Mouse (Mus musculus) ovary, adult 18-20 months (tissue): ENCODE measurements around the gene Stmn1.

ENCODE experiments used
- DNase-seq: peaks from one replicate; pipeline ENCODE4 v3.0.0; 2022; ENCODE audit warnings: low spot score, mixed read lengths

Stmn1 gene

DNA sequence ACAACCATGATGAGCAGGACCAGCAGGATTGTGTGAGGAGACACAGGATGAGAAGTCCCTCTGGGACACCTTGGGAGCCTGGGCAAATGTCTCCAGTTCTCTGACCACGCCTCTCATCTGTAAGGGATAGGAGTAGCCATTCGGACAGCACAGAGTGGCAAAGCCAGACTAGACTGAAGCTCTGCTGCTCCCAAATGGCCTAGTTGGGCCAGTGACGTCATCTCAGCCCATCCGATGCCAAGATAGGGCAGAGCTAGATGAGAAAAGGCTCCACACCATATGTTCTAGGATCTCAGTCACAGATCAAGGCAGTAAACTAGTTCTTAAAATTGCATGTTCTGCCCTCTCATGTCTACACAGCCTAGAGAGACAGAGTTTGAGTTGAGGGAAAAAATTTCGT lies 9.3 kb upstream of the Stmn1 start:
- DNase-seq = no peak

DNA sequence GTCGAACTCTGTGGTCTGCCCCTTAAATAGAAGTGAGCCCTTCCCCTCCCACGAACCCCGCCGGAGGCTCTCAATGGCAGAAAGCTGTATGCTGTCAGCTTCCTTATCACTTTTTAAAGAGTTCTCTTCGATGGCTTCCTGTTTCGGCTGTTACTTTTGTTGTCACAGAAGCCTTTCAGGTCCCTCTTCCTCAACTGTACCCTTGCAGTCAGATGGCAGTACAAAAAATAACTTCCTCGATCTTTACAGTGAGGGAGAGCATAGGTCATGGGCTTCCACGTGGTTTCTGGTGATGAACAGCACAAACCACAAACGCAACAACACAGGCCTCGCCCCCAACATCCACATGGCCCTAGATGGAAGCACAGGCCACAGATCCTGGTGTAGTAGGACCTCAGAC lies 7.8 kb upstream of the Stmn1 start:
- DNase-seq = no peak

DNA sequence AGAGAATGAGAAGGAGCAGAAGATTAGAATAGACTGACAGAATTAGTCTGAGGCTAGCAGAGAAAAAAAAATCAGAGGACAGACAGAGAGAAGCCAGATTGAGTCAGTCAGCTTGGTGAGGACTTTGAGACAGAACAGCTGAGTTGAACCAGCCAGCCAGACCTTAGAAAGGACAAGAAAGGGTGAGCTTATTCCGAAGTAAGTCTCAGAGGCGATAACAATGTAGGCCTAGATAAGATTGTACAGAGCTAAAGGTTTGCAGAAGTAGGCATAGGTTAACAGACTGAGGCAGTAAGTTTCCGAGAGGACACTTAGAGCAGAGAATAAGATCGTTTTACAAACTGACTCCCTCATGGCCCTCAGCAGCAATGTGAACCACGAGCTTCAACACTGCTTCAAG lies 6.9 kb upstream of the Stmn1 start:
- no peak for DNase-seq

DNA sequence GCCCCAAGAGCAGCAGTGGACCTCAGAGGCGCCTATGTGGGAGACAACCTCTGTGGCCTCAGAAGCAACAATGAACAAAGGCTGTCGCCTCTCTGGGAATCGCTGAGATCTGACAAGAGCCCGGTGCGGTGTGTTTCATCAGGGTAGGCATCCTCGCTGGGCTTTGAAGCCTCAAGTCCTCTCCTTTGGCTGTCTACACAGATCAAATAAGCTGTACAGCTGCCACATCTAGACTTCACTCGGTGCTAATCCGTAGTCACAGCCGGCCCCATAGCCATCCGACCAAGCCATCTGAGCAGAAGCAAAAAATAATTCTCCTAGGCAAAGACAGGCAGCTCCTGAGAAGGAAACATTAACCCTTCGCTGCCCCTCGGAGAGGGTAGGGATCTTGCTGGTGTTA lies 2.3 kb upstream of the Stmn1 start:
- no peak for DNase-seq

DNA sequence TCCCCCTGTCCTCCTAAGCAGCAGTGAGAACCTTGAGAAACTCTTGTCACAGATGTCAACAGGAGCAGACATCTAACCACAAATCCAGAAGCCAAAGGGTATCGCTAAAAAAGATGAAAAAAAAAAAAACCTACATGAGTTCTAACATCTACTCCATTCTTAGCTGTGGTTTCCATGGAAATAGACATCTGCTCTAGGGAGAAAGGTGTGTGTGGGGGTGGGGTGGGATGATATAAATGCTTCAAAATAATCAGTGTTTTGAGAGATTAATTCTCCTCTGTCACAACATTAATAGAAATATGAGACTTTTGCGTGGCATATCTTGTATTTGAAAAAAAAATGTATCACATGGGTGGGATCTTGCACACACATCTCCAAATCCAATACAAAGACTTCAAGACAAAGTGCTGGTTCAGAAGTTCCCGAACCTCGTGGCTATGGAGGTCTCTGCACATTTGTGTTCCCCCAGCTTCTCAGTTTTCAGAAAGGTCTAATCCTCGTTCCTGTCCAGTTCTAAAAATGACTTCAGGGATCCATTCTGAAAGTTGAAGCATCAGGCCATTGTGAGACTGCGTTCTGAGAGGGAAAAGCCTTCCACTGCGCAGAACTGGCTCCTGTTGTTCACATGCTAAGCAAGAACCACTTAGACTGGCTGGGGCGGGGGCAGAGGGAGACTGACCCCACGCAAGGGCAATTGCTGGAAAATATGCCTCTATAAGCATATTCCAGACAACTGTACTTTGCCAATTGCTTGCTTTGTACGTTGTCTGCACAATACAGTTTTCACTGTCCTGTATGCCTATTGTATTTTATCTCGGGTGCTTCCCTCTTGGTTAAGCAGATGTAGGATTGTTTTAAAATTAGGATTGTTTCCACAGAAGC lies 1.5 kb upstream of the Stmn1 start:
- no peak for DNase-seq

DNA sequence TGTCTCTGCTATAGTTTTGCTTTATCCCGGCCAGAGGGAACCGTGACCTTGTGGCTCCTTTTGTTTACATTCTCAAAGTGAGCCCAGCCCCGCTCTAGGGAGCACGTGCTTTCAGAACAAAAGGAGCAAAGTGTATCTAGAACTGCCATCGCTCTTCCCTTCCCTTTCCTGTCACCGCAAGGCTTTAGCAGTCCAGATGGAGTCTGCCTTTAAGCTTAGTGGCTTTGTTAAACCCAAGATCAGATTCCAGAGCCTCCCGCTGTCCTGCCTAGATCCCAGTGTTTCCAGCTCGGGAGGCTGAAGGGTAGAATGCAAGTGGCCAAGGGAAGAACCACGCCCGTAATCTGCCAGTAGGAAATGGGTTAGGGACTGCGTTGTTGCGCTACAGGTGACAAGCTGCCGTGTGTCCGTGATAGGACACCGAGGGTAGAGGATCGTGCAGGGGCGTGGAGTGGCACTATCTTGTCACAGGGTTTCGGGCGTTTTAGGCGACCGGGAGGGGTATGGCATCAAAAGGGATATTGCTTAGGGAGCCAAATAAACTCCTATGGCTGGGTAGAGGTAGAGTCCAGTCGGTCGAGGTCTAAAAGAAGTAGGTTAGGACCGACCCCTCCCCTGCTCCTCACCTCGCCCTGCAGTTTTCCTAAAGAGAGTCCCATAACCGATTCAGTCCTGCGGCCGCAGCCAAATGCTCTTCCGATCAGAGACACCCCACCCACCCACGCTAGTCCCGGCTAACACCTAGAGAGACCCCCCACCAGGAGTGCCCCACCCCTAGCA lies 495 bp upstream of the Stmn1 start:
- peak; percentile 48 for DNase-seq

DNA sequence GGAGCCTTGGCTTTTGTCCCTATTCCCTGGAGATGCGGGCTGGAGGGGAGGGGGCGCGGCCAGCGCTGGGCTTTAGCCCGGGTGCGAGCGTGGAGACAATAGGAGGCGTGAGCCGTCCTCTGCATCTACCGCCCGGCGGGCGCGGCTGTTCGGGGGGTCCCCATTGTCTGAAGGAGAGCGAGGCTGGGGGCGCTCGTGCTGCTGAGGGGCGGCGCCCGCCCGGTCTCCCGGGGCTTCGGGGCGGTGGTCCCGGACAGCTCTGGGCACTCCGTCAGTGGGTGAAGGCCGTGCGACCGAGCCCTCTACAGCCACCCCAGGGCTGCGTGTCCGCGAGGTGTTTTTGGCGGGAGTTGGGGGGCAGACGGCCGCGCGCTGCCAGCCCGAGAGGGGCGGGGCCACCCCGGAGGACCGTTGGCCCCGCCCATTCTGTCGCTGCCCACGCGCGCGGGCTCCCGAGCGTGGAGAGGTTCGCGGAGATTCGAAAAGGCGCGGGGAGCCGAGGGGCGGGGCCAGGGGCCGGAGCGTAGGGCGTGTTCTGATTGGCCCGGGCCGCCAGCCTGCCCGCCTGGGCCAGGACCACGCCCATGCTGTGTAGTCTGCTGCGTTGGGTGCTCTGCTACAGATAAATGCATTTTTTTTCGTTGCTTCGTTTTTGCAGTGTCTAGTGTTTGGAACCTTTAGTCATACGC lies 602 bp downstream of the Stmn1 start:
- peak; percentile 89 for DNase-seq

DNA sequence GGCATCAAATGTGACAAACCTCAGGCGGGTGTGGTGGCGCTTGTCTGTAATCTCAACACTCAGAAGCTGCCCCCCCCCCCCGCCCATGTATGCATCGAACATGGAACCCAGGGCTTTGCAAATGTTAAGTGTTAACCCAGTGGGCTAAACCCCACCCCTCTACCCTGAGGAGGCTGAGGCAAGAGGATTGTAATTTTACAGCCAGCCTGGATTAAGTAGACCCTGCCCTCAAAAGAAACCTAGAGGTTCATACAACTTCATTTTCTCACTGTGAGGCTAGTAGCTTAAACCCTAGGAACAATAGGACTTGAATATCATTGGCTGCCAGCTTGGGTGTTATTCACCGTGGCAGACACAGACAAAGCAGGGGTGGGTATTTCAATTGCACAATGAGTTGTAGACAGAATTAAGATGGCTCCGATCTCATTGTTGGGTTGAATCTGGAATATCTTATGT lies 1.2 kb downstream of the Stmn1 start:
- no peak for DNase-seq

DNA sequence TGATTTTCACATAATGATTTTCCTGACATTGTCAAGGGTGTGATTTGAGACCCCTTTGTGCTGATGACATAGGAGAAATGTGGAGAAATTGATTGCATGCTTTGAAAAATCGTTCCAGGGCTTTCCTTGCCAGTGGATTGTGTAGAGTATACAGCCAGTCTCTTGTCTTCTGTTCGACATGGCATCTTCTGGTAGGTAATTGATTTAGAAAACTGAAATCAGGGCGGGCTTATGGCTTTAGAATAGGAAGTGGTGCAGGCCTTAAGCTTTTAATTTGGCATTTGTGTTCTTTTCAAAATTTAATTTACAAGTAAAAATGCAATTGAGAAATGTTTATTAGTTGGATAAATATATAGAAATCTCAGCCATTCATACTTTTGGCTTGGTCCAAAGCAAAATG lies 1.9 kb downstream of the Stmn1 start:
- no peak for DNase-seq

DNA sequence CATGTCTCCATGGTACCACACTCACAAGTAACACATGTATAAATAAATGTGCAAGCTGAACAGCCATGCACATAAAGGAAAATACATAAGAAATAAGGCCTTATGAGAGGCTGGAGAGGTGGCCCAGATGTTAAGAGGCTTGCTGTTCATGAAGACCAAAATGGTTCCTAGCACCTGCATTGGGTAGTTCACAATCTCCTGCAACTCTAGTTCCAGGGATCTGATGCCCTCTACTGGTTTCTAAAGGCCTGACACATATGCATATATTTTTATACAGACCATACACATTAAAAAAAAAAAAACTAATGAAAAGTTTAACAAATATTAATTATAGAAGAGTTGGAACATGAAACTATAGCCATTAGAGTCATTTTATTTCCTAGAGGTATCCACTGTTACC lies 3.3 kb downstream of the Stmn1 start:
- no peak for DNase-seq

DNA sequence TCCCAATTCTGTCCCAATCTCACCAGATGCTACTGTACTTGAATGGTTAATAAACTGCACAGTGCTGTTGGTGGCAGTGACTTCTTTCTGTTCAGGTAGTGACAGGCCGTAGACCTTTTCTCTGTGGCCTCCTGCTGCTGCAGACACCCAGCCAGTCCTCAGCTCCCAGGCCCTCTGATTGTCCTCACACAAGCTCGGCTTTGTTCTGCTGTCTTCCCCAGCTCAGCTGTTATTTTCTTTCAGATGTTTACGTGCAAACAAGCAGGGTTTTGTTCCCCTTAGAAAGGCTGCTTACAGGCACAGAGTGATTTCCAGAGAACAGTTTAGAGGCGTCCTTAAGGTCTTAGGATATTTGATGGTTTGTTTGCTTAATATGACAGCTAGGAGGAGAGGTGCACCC lies 5.6 kb downstream of the Stmn1 start:
- DNase-seq = no peak

DNA sequence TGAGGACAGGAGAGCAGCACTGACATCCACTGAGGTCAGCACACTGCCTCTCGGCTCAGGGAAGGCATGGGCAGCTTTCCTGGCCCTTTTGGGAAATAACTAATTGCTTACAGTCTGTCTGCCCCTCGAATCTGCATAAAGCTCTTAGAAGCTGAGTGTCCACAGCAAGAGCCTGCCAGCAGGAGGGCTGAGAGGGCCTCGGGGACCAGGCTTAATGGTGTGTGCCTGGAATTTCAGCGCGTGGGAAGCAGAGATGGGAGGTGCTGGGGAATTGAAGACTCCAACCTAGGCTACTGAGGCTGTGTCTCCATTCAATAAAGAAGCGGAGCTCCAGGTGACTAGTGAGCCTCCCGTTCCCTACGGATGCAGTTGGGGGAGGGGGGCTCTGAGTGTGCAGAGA lies 6.1 kb downstream of the Stmn1 start:
- no peak for DNase-seq

DNA sequence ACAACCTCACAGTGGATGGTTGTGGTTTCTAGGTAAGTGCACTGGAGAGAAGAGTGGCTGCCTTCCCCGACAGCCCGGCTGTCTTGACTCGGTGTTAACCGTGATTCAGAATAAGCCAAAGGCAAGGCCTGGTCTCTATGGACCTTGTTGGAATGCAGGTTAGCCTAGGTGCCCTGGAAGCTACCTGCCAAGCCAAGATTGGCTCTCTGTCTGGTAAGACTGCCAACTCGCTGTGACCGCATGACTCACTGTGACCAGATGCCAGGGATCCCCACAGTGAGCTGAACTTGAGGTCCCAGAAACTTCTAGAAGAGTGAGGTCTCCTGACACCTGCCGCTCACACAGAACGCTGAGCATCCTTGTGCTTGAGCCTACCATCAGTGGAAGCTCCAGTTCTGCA lies 8.8 kb downstream of the Stmn1 start:
- DNase-seq = no peak

DNA sequence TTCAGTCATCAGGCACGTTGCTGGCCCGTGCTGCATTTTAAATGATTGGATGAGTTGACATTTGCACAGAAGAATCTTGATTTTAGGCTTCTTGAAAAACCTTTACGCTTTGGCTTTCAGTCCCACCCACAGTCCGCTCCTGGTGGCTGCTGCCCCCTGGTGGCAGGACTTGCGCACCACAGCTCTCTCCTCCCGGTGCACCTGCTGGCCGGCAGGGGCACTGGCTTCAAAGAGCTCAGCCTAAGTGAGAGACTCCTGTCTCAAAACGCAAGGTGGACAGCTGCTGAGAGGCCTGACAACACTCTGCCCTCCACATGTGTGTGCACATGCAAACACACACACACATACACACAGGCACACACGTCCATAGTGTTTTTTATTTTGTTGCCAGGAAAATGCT lies 9.9 kb downstream of the Stmn1 start:
- peak; percentile 68 for DNase-seq

DNA sequence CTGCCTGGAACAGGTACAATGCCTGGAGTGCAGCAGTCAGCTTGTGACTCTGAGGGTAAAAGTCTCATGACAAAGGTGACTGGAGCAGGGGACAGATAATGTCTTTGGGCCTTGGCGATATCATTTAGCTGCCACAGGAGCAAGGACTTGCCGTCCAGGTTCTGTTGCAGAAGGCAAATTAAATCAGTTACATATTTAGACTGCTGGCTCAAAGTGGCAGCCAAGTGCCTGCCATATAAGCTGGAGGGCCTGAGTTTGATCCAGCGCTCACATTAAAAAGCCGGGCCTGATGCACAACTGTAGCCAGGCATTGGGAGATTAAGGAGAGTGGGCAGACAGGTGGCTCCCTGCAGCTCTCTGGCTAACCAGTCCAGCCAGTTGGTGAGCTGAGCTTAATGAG lies 11.7 kb downstream of the Stmn1 start:
- DNase-seq = no peak

DNA sequence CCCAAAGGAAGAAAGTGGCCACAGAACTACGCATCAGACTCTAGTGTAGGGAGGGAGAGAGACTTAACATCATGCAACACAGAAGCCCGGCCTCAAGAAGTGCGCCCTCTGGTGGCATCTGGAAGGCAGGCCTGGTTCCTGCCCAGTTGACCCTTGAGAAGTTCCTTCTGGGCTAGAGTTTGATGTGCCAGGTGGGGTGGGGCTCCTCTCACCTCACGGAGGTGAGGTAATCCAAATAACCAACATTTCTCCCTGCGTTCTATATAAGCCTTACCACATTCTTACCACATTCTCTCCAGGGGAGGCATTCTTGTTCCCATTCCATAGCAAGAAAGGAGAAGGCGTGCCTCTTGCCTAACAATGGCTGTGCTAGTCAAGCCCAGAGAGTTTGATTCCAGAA lies 12.7 kb downstream of the Stmn1 start:
- DNase-seq = no peak

DNA sequence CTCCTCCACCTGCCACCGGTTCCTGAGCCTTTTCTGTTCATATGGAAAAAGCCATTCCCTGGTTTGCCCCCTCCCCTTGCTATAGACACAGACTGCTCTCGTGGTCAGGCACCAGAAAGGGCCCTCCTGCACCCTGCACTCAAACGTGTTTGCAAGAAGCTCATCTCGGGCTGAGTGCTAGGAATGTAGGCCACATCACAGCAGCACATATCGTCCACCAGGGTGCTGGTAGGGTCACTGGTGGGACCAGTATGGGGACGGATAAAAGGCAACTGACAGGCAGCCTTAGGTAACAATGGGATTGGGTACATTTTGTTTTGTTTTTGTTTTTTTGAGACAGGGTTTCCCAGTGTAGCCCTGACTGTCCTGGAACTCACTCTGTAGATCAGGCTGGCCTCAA lies 13.2 kb downstream of the Stmn1 start:
- DNase-seq = no peak

DNA sequence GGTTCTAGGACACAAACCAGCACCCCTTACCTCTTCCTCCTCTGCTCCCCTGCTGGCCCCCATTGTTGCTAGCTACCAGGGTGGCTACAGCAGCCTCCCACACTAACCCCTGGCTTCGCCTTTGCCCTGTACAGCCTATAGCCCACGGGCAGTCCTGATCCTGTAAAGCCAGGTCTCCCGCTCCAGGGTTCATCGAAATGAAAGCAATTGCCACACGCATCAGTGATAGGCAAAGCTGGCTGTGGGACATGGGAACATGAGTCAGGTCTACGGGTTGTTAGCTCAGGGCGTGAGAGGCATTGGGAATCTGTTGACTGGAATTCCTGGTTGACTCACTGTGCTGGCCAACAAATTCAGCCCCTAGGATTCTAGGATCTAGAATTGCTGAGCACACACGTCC lies 14.3 kb downstream of the Stmn1 start:
- no peak for DNase-seq

DNA sequence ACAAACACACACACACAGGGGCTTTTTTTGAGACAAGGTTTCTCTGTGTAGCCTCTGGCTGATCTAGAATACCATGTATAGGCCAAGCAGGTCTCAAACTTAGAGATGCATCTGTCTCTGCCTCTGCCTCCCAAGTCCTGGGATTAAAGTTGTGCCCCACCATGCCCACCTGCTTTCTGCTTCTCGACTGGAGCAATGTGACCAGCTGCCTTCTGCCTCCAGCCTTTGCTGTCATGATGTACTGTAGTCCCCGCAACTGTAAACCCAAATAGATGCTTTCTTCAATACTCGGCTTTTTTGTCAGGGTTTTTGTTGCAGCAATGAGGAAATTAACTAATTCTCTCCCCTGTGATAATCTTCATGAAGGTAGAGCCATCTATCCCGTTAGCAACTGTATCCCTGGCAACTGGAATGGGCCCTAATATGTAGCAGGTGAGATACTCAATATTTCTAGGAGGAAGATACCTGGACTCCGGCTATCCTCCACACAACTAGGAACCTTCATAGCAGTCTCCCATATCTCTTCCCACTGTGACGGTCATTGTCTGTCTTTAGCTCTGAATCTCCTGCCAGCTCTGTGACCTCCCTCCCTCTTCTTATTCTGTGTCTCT lies 15.1 kb downstream of the Stmn1 start:
- no peak for DNase-seq

DNA sequence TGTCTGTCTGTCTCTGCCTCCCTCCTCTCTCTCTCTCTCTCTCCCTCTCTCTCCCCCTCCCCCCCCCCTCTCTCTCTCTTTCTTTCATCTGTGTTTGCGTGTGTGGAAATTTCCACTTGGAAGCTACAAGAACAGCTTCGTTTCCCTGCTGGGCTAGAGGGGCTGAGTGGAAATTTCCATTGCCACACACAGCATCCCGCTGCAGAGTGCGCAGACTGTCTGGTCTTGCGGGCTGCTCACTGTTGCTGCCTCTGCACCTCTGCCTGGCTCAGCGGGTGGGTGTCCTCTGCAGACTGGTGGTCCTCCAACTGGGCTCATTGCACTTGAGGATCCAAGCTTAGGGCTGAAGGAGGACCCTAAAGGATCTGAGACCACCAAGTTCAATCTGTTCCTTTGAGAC lies 15.6 kb downstream of the Stmn1 start:
- no peak for DNase-seq

DNA sequence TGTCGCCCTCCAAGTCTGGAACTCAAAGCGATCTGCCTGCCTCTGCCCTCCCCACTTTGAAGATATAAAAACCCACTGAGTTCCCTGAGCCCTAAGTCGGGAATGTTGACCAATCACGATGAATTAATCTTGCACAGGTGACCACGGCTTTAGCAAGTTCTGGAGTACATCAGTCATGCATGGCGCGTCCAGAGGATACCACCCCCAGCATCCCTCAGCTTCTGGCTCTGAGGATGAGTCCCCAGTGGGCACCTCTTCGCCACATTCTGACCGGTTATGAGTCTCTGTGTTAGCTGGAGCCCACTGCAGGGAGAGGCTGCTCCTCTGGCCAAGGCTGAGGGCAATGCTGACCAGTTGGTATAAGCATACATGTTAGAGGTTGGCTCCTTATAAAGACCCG lies 16.1 kb downstream of the Stmn1 start:
- no peak for DNase-seq

DNA sequence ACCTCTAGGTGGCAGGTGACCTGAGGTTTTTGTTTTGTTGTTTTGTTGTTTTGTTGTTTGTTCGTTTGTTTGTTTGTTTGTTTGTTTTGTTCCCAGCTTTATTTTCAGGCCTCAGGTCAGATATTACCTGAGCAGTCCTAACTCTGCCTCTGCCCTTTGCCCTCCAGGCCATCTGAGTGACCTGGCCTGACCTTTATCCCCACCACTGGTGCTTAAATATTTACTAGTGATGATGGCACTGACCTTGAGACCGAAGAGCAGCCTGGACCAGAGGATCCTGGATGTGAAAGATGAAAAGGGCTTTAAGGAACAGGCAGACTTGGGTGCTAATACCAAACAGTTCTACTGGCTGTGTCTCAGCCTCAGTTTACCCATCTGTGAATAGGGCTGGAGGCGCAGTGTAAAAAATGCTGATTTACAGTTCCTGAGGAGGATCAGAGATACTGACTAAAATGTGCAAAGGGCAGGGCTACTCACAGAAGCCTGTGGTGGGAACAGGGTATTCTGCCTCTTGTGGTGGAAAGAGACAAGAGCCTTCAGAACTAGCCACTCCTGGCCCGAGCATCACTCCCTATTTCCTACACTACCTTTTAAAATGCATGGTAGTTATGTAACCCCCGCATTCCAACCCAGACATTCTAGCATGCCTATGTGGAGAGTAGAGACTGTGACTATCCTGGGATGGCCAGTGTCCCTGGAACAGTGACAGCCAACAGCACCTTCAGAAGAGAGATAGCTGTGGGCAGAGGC lies 17.2 kb downstream of the Stmn1 start:
- DNase-seq = no peak
